Mouse (Mus musculus) ES-E14 (cell line): ENCODE measurements around the gene Abca15. TPM values are rescaled to one million over a fixed set of nuclear protein-coding genes. Genes with fewer than 3 reads are reported as not detected.

Experiments
- DNase-seq: peaks from one replicate; pipeline ENCODE4 v3.0.0-alpha.2; 2013; ENCODE audit warnings: low read depth, low spot score
- H3K27ac ChIP-seq: 2 replicates; pipeline ENCODE4 v1.5.1; 2012; ENCODE audit warnings: low read depth, mild to moderate bottlenecking, low read length, moderate library complexity, mixed read lengths; ENCODE audit not compliant: poor library complexity, insufficient read depth, severe bottlenecking
- H3K36me3 ChIP-seq: 2 replicates; pipeline ENCODE4 v1.6.1; 2012; ENCODE audit warnings: mild to moderate bottlenecking, low read length, moderate library complexity, mixed read lengths; ENCODE audit not compliant: control insufficient read depth, poor library complexity, insufficient read depth, severe bottlenecking
- H3K4me1 ChIP-seq, 2 experiments: fragments of 150-350 bp in 1 of 2; sonication (generic) in 1 of 2; 2 replicates each; pipeline ENCODE4 v1.6.1; 2012; ENCODE audit warnings: low read length in 2 of 2, mild to moderate bottlenecking in 1 of 2, mixed read lengths in 1 of 2; ENCODE audit not compliant: control insufficient read depth in 2 of 2, insufficient read depth in 2 of 2, poor library complexity in 1 of 2
- H3K4me3 ChIP-seq, 2 experiments: fragments of 150-350 bp in 1 of 2; sonication (generic) in 1 of 2; 2 replicates each; pipeline ENCODE4 v1.5.1; 2012; ENCODE audit warnings: low read length in 2 of 2, low read depth in 1 of 2, mild to moderate bottlenecking in 1 of 2, mixed read lengths in 1 of 2; ENCODE audit not compliant: insufficient read depth in 1 of 2, poor library complexity in 1 of 2, severe bottlenecking in 1 of 2
- H3K9ac ChIP-seq: 2 replicates; pipeline ENCODE4 v1.6.1; 2012; ENCODE audit warnings: low read depth, mild to moderate bottlenecking, low read length, mixed read lengths; ENCODE audit not compliant: poor library complexity, insufficient read depth, severe bottlenecking
- H3K9me3 ChIP-seq: fragments of 150-350 bp; sonication (generic); 2 replicates; pipeline ENCODE4 v1.6.1; 2012; ENCODE audit warnings: low read depth, mild to moderate bottlenecking, low read length; ENCODE audit not compliant: control insufficient read depth, insufficient read depth
- CHD2 ChIP-seq: IDR thresholded peaks from 2 replicates; pipeline ENCODE4 v1.6.1; 2014; ENCODE audit warnings: mild to moderate bottlenecking, low read depth, low read length, inconsistent platforms
- HCFC1 ChIP-seq: IDR thresholded peaks from 2 replicates; pipeline ENCODE4 v1.6.1; 2012; ENCODE audit warnings: low read length, inconsistent platforms, borderline replicate concordance; ENCODE audit not compliant: insufficient read depth
- MAFK ChIP-seq: IDR thresholded peaks from 2 replicates; pipeline ENCODE4 v1.6.1; 2014; ENCODE audit warnings: mild to moderate bottlenecking, low read depth, low read length, inconsistent platforms; ENCODE audit not compliant: insufficient read depth
- ZC3H11A ChIP-seq: IDR thresholded peaks from 2 replicates; pipeline ENCODE4 v1.6.1; 2012; ENCODE audit warnings: low read depth, mild to moderate bottlenecking, inconsistent platforms, low read length, borderline replicate concordance
- ZNF384 ChIP-seq: IDR thresholded peaks from 2 replicates; pipeline ENCODE4 v1.6.1; 2012; ENCODE audit warnings: low read depth, low read length, inconsistent platforms
- in situ Hi-C, 2 experiments: fragments of 600-800 bp; cut with MboI; formaldehyde crosslinking; loops; one replicate each; pipeline ENCODE4 v1.15.1; 2025; ENCODE audit warnings: low sequenced_read_pairs in 2 of 2, inconsistent platforms in 1 of 2; ENCODE audit not compliant: unreplicated experiment in 2 of 2
- total RNA-seq: library from RNA; depleted of rRNA; stranded (reverse); fragments of 300-350 nt; gene quantifications from 2 replicates; pipeline ENCODE4 v1.2.3, GENCODE M21; 2012; rRNA removed

Abca15 gene
- total RNA-seq, 1 experiment = not detected

- Histone ChIP-seq H3K9me3 (no peaks in the 10 kb centered on the region), H3K9ac (no peak overlapping the region), H3K27ac (no peak overlapping the region), H3K36me3 (no peaks in the 10 kb centered on the region), H3K4me1 (no peaks in the 10 kb centered on the region), H3K4me3 (no peak overlapping the region)
- DNase-seq = peak; percentile 20
- TF ChIP-seq ZNF384 = no peak
- TF ChIP-seq CHD2 = no peak
- no peak for TF ChIP-seq HCFC1
- TF ChIP-seq ZC3H11A = no peak
- TF ChIP-seq MAFK = no peak
- in situ Hi-C loops = no loop called here
Observed at GRCm38 (mm10) chr7:120426625-120427024, 98.2 kb downstream of the Abca15 start.

GRCm38 (mm10) chr7:120431464-120431863 lies 103.0 kb downstream of the Abca15 start:
- Histone ChIP-seq H3K4me1 (no peaks in the 10 kb centered on the region), H3K36me3 (no peaks in the 10 kb centered on the region), H3K9ac (no peak overlapping the region), H3K9me3 (no peaks in the 10 kb centered on the region), H3K27ac (no peak overlapping the region), H3K4me3 (no peak overlapping the region)
- TF ChIP-seq ZC3H11A = no peak
- TF ChIP-seq ZNF384 = no peak
- no peak for TF ChIP-seq MAFK
- no peak for DNase-seq
- in situ Hi-C loops = no loop called here

Other genes with a start within 250 kb of the Abca15 start
- 0.05 TPM in 1 of 2 replicates, not detected in the other for gene Dnah3, start 233.4 kb upstream of the Abca15 start, total RNA-seq
- 7.2 and 9.6 TPM in 2 replicates for gene Tmem159, start 226.3 kb upstream of the Abca15 start, total RNA-seq
- 0.11 TPM in 1 of 2 replicates, not detected in the other for gene Zp2, start 183.4 kb upstream of the Abca15 start, total RNA-seq
- 0.04 TPM in 1 of 2 replicates, not detected in the other for gene Anks4b, start 154.8 kb upstream of the Abca15 start, total RNA-seq
- 3.6 and 3.7 TPM in 2 replicates for gene Crym, start 126.6 kb upstream of the Abca15 start, total RNA-seq
- 0.09 and 0.16 TPM in 2 replicates for gene Abca14, start 124.7 kb upstream of the Abca15 start, total RNA-seq
- gene Abca16, start 81.0 kb downstream of the Abca15 start, total RNA-seq = 0.54 and 0.74 TPM in 2 replicates